Mouse (Mus musculus) megakaryocyte, embryonic 14.5 days (primary cell): ENCODE results near the gene Gm9821. TPM values are rescaled to one million over a fixed set of nuclear protein-coding genes. Genes with fewer than 3 reads are reported as not detected.
A peak's percentile ranks its signal among the peaks of the same experiment; 100 is the strongest.

Experiments
- H3K27me3 ChIP-seq: replicated peaks from 2 replicates; pipeline ENCODE3; 2012; ENCODE audit warnings: inconsistent platforms
- H3K36me3 ChIP-seq: replicated peaks from 2 replicates; pipeline ENCODE3; 2012; ENCODE audit warnings: low read length, inconsistent platforms, mixed read lengths
- H3K4me1 ChIP-seq: 2 replicates; pipeline ENCODE4 v1.6.1; 2012; ENCODE audit warnings: inconsistent platforms
- H3K4me3 ChIP-seq: replicated peaks from 2 replicates; pipeline ENCODE3; 2012; ENCODE audit warnings: moderate library complexity, mild to moderate bottlenecking, inconsistent platforms
- H3K9me3 ChIP-seq: 2 replicates; pipeline ENCODE4 v1.6.1; 2012; ENCODE audit warnings: inconsistent platforms
- FLI1 ChIP-seq: IDR thresholded peaks from 2 replicates; pipeline ENCODE4 v1.6.1; 2012; ENCODE audit warnings: low read length, inconsistent platforms, mixed read lengths
- GATA1 ChIP-seq: IDR thresholded peaks from 3 replicates; pipeline ENCODE4 v1.6.1; 2012; ENCODE audit warnings: mixed read lengths, low read length, inconsistent platforms, borderline replicate concordance
- polyA plus RNA-seq: library from polyadenylated mRNA; stranded (reverse); fragments of >175 nt; gene quantifications from 2 replicates; pipeline ENCODE4 v1.2.3, GENCODE M21; 2012; ENCODE audit warnings: low replicate concordance; ENCODE audit not compliant: insufficient read depth

Gene Gm9821
- polyA plus RNA-seq, 1 experiment: not detected

DNA sequence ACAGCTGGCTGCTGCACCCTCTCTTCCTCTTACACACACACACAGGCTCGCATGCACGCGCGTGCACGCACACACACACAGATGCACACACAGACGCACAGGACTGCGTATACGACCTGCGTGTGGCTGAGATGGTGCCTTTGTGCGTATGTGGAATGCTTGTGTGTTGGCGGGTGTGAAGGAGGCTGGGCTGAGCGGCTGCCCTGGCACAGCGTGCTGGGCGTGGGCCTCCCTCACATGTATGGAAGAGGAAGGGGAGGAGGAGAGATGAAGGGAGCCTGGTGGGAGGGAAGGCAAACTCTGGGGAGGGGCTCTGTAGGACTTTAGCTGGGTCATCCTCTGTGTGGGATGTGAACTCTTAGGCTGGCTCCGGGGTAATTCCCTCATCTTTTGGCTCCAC, 20.1 kb upstream of the Gm9821 start:
- peak overlapping the region; percentile 66 for H3K4me3 ChIP-seq
- H3K27me3 ChIP-seq: peaks cover 58% of the 10 kb centered on the region
- no peak for TF ChIP-seq FLI1
- TF ChIP-seq GATA1: no peak
- peaks cover 81% of the 10 kb centered on the region for H3K4me1 ChIP-seq
- no peaks in the 10 kb centered on the region for H3K9me3 ChIP-seq
- H3K36me3 ChIP-seq: peaks cover 24% of the 10 kb centered on the region

DNA sequence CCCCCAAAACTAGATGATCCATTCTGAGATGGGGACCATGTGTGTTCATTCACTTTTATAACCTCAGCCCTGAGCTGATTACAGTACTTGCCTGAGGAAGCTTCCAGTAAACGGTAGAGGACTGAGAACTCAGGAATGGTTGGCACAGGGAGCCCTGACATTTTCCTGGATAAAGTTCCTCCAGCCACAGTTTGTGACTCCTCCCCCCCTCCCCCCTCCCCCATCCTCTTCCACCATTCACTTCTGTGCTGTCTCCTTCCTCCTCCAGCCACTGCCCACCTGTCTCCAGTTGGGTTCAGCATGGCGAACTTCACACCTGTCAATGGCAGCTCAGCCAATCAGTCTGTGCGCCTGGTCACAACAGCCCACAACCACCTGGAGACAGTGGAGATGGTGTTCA, 18.6 kb upstream of the Gm9821 start, which contains the start of gene Chrm4:
Gene Chrm4 (plus strand): TSS at position 301 of the 400 bp plus-strand sequence.
- no peak for TF ChIP-seq GATA1
- no peak for TF ChIP-seq FLI1
- no peaks in the 10 kb centered on the region for H3K9me3 ChIP-seq
- peaks cover 43% of the 10 kb centered on the region for H3K27me3 ChIP-seq
- peaks cover 85% of the 10 kb centered on the region for H3K4me1 ChIP-seq
- peak within 1 kb of the TSS; percentile 84 for H3K4me3 ChIP-seq
- peaks cover 38% of the 10 kb centered on the region for H3K36me3 ChIP-seq

DNA sequence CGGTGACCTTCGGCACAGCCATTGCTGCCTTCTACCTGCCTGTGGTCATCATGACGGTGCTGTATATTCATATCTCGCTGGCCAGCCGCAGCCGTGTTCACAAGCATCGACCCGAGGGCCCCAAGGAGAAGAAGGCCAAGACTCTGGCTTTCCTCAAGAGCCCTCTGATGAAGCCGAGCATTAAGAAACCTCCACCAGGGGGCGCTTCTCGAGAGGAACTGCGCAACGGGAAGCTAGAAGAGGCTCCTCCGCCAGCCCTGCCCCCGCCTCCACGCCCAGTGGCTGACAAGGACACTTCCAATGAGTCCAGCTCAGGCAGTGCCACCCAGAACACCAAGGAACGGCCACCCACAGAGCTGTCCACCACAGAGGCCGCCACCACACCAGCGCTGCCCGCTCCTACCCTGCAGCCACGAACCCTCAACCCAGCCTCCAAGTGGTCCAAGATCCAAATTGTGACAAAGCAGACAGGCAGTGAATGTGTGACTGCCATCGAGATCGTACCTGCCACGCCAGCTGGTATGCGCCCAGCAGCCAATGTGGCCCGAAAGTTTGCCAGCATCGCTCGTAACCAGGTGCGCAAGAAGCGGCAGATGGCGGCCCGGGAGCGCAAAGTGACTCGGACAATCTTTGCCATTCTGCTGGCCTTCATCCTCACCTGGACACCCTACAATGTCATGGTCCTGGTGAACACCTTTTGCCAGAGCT, 17.5 kb upstream of the Gm9821 start:
- H3K27me3 ChIP-seq: peaks cover 33% of the 10 kb centered on the region
- H3K4me3 ChIP-seq: peak overlapping the region; percentile 84
- H3K9me3 ChIP-seq: no peaks in the 10 kb centered on the region
- H3K4me1 ChIP-seq: peaks cover 81% of the 10 kb centered on the region
- TF ChIP-seq GATA1 (no peak), FLI1 (no peak)
- H3K36me3 ChIP-seq: peaks cover 49% of the 10 kb centered on the region

DNA sequence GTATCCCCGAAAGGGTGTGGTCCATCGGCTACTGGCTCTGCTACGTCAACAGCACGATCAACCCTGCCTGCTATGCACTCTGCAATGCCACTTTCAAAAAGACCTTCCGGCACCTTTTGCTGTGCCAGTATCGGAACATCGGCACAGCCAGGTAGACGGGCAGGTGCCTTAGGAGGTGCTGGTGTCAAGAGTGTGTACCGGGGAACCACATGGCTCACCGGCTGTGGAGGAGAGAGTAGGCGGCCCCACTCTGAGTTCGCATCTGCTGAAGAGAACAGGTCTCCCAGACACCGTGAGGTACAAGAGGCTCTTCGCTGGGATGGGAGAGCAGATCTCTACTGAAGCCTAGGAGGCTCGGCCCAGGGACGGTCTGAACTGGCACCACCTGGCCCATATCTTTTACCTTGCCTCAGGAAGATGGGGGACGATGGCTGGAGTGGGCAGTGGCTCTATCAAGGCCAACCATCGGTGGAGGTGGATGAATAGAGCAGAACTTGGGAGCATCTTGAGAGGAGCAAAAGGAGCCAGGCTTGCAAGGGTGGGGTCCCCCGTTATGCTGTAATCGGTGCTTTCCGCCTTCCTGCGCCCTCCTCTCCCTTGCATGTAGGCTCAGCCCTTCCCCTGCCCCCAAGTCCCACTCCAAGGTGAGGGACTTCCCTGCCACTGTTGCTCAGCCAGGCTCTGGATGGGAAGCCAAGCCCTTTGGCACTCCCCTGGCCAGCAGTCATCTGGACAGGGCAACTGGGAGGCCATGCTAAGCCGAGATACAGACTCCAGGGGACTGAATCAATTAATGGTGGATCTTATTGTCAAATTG, 16.8 kb upstream of the Gm9821 start:
- TF ChIP-seq GATA1: no peak
- TF ChIP-seq FLI1: no peak
- Histone ChIP-seq H3K36me3 (peaks cover 56% of the 10 kb centered on the region), H3K9me3 (no peaks in the 10 kb centered on the region), H3K27me3 (peaks cover 25% of the 10 kb centered on the region), H3K4me1 (peaks cover 81% of the 10 kb centered on the region), H3K4me3 (peak overlapping the region; percentile 84)

- Histone ChIP-seq H3K4me1 (peaks cover 82% of the 10 kb centered on the region), H3K27me3 (peaks cover 20% of the 10 kb centered on the region), H3K9me3 (no peaks in the 10 kb centered on the region), H3K4me3 (no peak overlapping the region), H3K36me3 (peaks cover 64% of the 10 kb centered on the region)
- no peak for TF ChIP-seq GATA1
- TF ChIP-seq FLI1: no peak
Measured at GRCm38 (mm10) chr2:91929455-91929854, 16.0 kb upstream of the Gm9821 start.

- Histone ChIP-seq H3K4me3 (no peak overlapping the region), H3K27me3 (peaks cover 15% of the 10 kb centered on the region), H3K4me1 (peaks cover 83% of the 10 kb centered on the region), H3K36me3 (peaks cover 68% of the 10 kb centered on the region), H3K9me3 (no peaks in the 10 kb centered on the region)
- no peak for TF ChIP-seq FLI1
- TF ChIP-seq GATA1: no peak
Measured at GRCm38 (mm10) chr2:91929936-91930335, 15.6 kb upstream of the Gm9821 start.

DNA sequence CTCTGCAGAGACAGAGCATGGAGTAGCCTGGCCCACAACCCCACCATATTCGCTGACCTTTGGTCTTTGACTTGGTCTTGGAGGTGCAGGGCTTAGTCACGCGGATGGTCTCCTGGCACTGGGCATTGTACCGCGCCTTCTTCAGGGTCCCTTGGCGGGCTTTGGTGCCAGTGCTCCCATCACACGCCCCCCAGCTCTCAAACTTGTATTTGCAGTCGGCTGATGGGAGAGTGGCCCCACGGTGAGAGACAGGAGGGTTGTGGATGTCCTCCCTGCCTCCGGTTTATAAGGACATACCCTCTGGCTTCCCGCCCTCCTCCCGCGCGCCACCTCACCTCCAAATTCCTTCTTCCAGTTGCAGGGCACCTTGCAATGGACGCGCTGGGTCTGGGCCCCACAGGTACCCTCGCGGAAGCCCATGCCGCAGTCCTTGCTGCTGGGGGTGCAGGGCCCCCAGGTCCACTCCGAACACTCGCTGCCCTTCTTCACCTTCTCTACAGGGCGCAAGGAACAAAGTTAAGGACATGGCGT, 14.7 kb upstream of the Gm9821 start:
- H3K9me3 ChIP-seq: no peaks in the 10 kb centered on the region
- H3K4me3 ChIP-seq: no peak overlapping the region
- peaks cover 6% of the 10 kb centered on the region for H3K27me3 ChIP-seq
- no peak for TF ChIP-seq GATA1
- no peak for TF ChIP-seq FLI1
- peaks cover 85% of the 10 kb centered on the region for H3K4me1 ChIP-seq
- peaks cover 77% of the 10 kb centered on the region for H3K36me3 ChIP-seq

GRCm38 (mm10) chr2:91931328-91932159, 14.0 kb upstream of the Gm9821 start:
- TF ChIP-seq FLI1 (no peak), GATA1 (no peak)
- Histone ChIP-seq H3K27me3 (peaks cover 2% of the 10 kb centered on the region), H3K9me3 (no peaks in the 10 kb centered on the region), H3K36me3 (peaks cover 84% of the 10 kb centered on the region), H3K4me3 (no peak overlapping the region), H3K4me1 (peaks cover 86% of the 10 kb centered on the region)

GRCm38 (mm10) chr2:91932160-91932711, 13.3 kb upstream of the Gm9821 start, which contains the start of gene Mdk:
Gene Mdk (minus strand): TSS chr2:91932297.
- TF ChIP-seq FLI1: no peak
- TF ChIP-seq GATA1: no peak
- H3K36me3 ChIP-seq: peaks cover 91% of the 10 kb centered on the region
- H3K4me3 ChIP-seq: no peak within 1 kb of the TSS
- no peaks in the 10 kb centered on the region for H3K9me3 ChIP-seq
- H3K27me3 ChIP-seq: no peaks in the 10 kb centered on the region
- H3K4me1 ChIP-seq: peaks cover 86% of the 10 kb centered on the region
